Mouse (Mus musculus) hindbrain, embryonic 10.5 days (tissue): ENCODE results near the gene Hist1h2bf. TPM values are rescaled to one million over a fixed set of nuclear protein-coding genes. Genes with fewer than 3 reads are reported as not detected.
A peak's percentile ranks its signal among the peaks of the same experiment; 100 is the strongest.
"Not testable (repeated sequence)": the region's sequence is repeated elsewhere in the genome, so short reads cannot be mapped to it uniquely, and the experiment has no call there.

Experiments used
- DNase-seq: peaks from one replicate; pipeline ENCODE4 v3.0.0-alpha.2; 2017; ENCODE audit warnings: low spot score
- H3K27ac ChIP-seq: fragments of 300-500 bp; sonication (generic); 2 replicates; pipeline ENCODE4 v1.5.1; 2016; ENCODE audit warnings: mild to moderate bottlenecking, moderate library complexity
- H3K27me3 ChIP-seq: fragments of 300-500 bp; sonication (generic); 2 replicates; pipeline ENCODE4 v1.6.1; 2016; ENCODE audit warnings: mild to moderate bottlenecking; ENCODE audit not compliant: poor library complexity, insufficient read depth, severe bottlenecking
- H3K36me3 ChIP-seq: fragments of 300-500 bp; sonication (generic); 2 replicates; pipeline ENCODE4 v1.6.1; 2016; ENCODE audit warnings: mild to moderate bottlenecking, moderate library complexity
- H3K4me1 ChIP-seq: fragments of 300-500 bp; sonication (generic); replicated peaks from 2 replicates; pipeline ENCODE4 v1.6.1; 2016; ENCODE audit warnings: mild to moderate bottlenecking
- H3K4me3 ChIP-seq: fragments of 300-500 bp; sonication (generic); 2 replicates; pipeline ENCODE4 v1.5.1; 2016; ENCODE audit warnings: mild to moderate bottlenecking, moderate library complexity
- H3K9me3 ChIP-seq: fragments of 300-500 bp; sonication (generic); 2 replicates; pipeline ENCODE4 v1.6.1; 2016; ENCODE audit warnings: mild to moderate bottlenecking, moderate library complexity
- WGBS: fragments of 180-500 bp; shearing (Covaris S2); methylation state at CpG from one replicate; pipeline ENCODE4 v1.1.7; 2016; 5-methylcytosine and 5-hydroxymethylcytosine counted together
- polyA plus RNA-seq: library from polyadenylated mRNA; unstranded; fragments of >200 nt; fragmentation: Nextera tagmentation; extraction: Ambion mirVana; gene quantifications from 2 replicates; pipeline ENCODE4 v1.2.1, GENCODE M21; 2016

The Hist1h2bf gene
- polyA plus RNA-seq, 1 experiment from 2014 or later: 5.1 TPM

DNA sequence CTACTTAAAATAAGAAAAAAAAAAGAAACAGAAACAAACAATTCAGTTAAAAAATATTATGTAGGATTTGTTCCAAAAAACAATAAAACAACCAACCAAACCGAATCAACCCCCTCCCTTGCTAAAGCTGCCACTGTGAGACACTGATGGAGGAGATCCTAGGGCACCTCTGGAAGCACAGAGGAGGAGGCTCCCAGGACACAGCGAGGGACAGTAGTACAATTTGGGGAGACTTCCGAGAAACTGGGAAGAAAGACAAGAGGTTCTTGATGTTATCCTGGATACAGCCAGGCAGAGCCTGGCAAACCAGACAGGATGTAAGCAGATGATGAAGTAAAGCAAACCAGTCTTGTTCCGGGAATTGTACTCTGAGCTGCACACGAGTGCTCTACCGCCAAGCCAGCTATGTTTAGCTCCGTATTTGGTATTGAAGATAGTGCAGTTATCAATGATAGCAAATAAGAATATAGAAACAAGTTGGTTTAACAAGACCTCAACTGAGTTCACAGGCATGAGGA, 29.2 kb upstream of the Hist1h2bf start:
- Histone ChIP-seq H3K4me3 (no peak overlapping the region), H3K4me1 (no peaks in the 10 kb centered on the region), H3K36me3 (no peaks in the 10 kb centered on the region), H3K27ac (no peak overlapping the region), H3K9me3 (no peaks in the 10 kb centered on the region), H3K27me3 (no peaks in the 10 kb centered on the region)
- no peak for DNase-seq
- 86% methylated on average over 7 of the region's 7 CpGs for WGBS

DNA sequence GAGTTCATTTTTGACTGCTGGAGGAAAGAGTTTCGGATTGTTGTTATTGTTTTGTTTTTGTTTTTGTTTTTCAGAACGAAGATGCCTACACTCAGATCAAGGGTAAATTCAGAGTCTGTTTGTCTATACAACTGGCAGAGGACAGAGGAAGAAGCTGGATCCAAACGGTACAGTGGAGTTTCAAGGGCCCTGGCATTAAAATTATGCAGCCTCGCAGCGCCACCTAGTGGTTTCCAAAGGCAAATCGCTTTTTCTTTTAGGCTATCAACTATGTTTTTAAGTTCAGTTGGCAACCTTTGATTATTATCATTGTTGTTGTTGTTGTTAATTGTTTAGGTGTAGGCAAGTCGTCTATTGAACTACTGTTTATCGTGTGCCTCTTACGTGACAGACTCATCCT, 24.0 kb upstream of the Hist1h2bf start:
- 8% methylated on average over 9 of the region's 9 CpGs for WGBS
- H3K4me3 ChIP-seq: no peak overlapping the region
- peak; percentile 69 for DNase-seq
- H3K36me3 ChIP-seq: no peaks in the 10 kb centered on the region
- 0 out of 2 replicates have a peak, but pooled peaks cover 3% of the 10 kb centered on the region for H3K4me1 ChIP-seq
- no peaks in the 10 kb centered on the region for H3K27me3 ChIP-seq
- H3K9me3 ChIP-seq: no peaks in the 10 kb centered on the region
- no peak overlapping the region for H3K27ac ChIP-seq

DNA sequence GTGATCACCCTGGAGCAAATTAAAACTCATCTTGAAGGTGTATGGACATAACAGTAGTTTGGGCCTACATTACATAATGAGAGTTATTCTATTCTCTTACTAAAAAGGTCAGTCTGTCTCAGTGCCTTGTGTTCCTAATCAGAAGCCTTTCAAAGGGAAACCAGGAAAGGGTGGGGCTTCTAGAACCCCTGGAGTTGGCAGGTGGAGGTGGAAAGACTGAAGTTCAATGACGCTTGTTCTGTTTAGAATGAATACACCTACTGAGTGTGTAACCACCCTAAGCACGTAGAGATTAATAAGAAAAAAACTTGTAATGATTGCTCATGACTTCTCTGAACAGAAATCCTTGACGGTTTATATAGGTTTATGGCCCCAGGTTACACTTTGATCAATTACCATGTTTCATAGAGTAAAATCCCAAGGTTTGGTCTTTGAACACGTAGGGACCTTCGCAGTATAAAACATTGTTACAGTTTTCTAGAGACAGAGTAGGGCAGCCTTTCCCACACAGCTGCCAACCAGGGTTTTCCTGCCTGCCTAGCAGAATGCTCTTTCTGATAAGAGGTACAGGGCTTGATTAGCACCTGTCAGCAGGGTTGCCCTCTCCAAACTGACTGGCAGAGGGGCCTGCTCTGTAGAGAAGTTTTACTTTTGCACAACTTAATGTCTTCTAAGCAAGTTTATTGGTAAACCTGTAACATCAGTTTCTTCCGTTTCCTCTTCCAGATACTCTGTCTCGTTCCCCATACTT, 21.8 kb upstream of the Hist1h2bf start:
- Histone ChIP-seq H3K4me3 (no peak overlapping the region), H3K4me1 (0 out of 2 replicates have a peak, but pooled peaks cover 5% of the 10 kb centered on the region), H3K27me3 (no peaks in the 10 kb centered on the region), H3K9me3 (no peaks in the 10 kb centered on the region), H3K27ac (no peak overlapping the region; the same call in 1 of the 2 replicates), H3K36me3 (no peaks in the 10 kb centered on the region)
- WGBS: 89% methylated on average over 7 of the region's 7 CpGs
- DNase-seq: no peak

DNA sequence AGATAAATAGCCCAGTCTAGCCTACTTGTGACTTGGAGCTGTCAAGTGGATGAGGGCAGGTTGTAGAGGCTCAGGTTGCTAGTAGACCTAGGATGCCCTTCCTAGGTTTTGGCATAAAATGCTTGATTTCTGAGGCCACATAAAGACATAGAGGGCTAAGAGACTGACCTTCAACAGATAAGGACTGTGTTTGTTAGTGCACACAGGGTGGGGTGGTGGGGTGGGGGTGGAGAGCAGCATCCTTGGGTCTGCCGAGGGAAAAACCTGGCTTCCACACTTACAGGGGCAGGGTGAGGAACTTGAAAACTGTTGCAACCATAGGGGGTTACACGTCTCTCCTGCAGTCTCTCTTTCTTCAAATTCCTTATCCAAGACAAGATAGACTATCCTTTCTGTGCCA, 21.2 kb upstream of the Hist1h2bf start:
- Histone ChIP-seq H3K4me1 (0 out of 2 replicates have a peak, but pooled peaks cover 5% of the 10 kb centered on the region), H3K36me3 (no peaks in the 10 kb centered on the region), H3K27me3 (no peaks in the 10 kb centered on the region), H3K4me3 (no peak overlapping the region), H3K9me3 (no peaks in the 10 kb centered on the region), H3K27ac (no peak overlapping the region; the same call in 1 of the 2 replicates)
- WGBS: 75% methylated on average over 2 of the region's 2 CpGs
- no peak for DNase-seq

DNA sequence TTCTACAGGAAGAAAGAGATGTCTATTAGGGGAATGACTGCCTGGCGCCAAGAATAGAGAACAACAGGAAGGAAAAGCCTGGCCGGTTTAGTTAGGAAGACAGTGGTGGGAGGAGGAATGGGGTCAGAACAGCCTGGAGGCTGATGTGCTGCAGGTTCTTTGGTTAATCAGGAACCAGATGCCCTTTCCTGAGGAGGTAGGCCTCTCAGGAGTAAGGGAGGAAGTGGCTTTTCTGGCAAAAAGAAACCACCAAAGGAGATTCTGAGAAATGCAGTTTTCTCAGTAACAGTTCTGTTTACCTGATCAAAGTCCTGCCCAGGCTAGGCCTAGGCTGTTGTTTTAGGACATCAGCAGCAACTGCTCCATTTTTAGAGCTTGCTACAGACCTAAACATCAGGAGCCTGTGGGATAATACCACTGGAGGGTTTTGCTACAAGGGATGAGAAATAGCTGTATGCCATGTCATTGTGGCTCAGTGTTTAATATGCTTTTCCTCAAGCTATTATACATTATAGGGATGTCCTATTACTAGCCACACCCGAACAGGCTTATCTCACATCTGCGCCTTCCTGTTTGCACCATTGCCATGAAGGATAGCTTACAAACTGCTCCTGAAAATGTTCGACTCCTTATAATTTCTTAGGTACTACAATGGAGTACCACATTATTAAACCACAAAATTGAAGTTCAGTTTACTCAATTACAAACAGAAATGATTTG, 19.2 kb upstream of the Hist1h2bf start:
- 83% methylated on average over 5 of the region's 5 CpGs for WGBS
- Histone ChIP-seq H3K4me3 (no peak overlapping the region), H3K27me3 (no peaks in the 10 kb centered on the region), H3K27ac (no peak overlapping the region; the same call in 1 of the 2 replicates), H3K36me3 (no peaks in the 10 kb centered on the region), H3K9me3 (no peaks in the 10 kb centered on the region), H3K4me1 (0 out of 2 replicates have a peak, but pooled peaks cover 5% of the 10 kb centered on the region)
- no peak for DNase-seq

DNA sequence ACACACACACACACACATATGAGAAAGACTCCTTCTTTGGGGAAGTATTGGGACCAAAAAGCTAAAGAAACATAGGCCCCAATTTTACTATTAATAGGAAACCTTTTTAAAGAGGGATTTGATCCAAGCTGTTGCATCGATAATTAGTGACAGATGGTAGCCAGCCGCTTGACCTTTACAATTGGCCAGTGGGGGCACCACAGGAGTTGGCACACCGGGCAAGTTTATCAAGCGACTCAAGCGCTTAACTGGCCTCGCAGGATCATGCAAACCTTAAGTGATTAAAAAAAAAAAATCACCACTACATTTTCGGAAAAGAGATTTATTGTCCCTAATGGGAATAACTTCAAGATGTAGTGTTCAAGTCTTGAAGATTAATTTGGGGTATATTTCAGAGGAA, 18.6 kb upstream of the Hist1h2bf start:
- no peak for DNase-seq
- no peak overlapping the region for H3K4me3 ChIP-seq
- WGBS: 86% methylated on average over 7 of the region's 7 CpGs
- 0 out of 2 replicates have a peak, but pooled peaks cover 5% of the 10 kb centered on the region for H3K4me1 ChIP-seq
- H3K9me3 ChIP-seq: no peaks in the 10 kb centered on the region
- H3K36me3 ChIP-seq: no peaks in the 10 kb centered on the region
- no peaks in the 10 kb centered on the region for H3K27me3 ChIP-seq
- H3K27ac ChIP-seq: no peak overlapping the region

DNA sequence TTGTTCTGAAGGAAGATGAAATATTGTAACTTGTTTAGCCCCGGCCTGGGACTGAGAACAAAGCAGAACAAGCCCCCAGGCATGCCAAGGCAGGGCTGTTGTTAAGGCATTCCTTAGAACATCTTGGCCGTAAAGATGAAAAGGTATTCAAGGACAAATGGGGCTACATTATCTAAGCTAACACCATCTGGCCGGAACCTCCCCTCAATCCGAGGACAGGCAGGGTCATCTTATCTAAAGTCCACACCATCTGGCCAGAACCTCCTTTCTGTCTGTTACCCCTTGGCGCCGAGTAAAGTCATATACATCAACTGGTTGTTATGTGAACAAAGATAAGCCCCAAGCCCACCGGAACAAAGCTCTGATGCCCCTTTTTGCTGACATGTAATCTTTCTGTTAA, 17.9 kb upstream of the Hist1h2bf start:
- not testable (repeated sequence) for H3K4me3 ChIP-seq, H3K4me1 ChIP-seq, H3K27ac ChIP-seq, H3K9me3 ChIP-seq, DNase-seq, H3K27me3 ChIP-seq, H3K36me3 ChIP-seq
- WGBS: 89% methylated on average over 7 of the region's 7 CpGs

DNA sequence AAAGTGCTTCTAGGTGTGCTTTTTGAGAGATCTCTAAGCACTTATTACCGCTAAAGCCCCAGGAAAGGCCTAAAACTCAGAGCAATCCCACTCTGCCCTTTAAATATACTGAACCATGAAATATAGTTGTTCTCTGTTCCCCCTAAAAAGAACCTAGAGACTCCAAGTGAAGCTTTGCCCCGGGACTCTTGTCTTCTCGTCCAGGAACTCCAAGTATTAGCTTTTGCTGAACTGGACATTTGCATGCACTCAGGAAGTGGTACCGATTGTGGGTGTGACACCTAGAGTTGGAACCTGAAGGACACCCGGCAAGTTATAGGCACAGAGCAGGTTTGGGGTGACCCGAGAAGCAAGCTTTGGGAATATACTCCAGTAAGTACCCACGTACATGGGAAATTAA, 17.2 kb upstream of the Hist1h2bf start:
- peaks cover 12% of the 10 kb centered on the region for H3K4me1 ChIP-seq
- H3K27me3 ChIP-seq: no peaks in the 10 kb centered on the region
- H3K9me3 ChIP-seq: no peaks in the 10 kb centered on the region
- no peak overlapping the region for H3K27ac ChIP-seq
- no peaks in the 10 kb centered on the region for H3K36me3 ChIP-seq
- no peak overlapping the region for H3K4me3 ChIP-seq
- no peak for DNase-seq
- WGBS: 93% methylated on average over 7 of the region's 7 CpGs

DNA sequence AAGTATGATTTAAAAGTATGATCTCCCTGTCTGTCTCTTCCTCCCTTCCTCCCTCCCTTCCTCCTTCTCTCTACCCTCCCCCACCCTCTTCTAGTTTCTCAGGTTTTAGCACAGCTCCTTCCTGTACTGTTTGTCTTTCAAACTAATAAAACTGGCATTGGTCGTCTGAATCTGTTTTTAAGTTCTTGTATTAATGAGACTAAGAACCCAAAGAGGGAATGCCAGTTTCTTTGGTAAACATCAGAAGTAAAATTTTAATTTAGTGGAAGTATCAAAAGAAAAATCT, 12.9 kb upstream of the Hist1h2bf start:
- no peaks in the 10 kb centered on the region for H3K27me3 ChIP-seq
- no peaks in the 10 kb centered on the region for H3K36me3 ChIP-seq
- 4% methylated on average over 1 of the region's 1 CpGs for WGBS
- DNase-seq: no peak
- peaks cover 40% of the 10 kb centered on the region for H3K4me1 ChIP-seq
- peak overlapping the region; percentile 57 for H3K4me3 ChIP-seq
- no peaks in the 10 kb centered on the region for H3K9me3 ChIP-seq
- H3K27ac ChIP-seq: peak overlapping the region; percentile 95

DNA sequence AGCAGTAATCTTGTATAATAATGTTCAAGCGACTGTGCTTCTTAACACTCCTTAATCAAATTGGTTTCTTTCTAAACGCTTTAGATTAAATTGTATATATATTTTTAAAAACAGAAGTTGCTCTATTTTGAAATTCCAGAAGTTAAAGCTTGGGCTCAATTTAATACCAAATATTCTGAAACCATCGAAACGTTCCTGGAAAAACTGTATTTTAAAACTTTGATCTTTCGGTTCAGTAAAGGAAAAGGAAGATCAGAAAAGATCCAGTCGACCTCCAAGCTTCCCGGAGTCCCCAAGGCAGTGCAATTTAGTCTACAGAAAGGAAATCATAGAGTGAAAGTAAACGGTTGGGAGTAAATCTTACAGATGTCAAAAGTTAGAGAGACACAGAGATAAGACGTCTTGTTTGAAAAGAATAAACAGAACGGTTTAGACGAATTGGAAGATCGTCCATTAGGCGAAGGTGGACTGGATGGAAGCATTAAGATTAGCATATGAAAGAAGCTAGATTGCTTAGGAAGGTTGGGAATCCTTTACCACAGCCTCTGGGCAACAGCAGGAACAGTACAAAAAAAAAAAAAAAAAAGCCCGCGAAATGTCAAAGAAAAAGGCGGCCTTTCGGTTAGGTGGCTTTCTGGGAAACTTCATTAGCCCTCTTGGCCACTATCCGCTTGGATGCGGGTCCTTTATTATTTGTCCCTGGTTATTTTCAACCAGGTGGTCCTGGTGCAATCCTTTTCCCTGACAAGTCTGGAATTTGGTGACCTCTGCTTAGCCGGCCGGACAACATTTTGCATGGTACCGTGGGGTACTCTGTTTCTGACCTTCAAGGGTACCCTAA, 12.3 kb upstream of the Hist1h2bf start:
- Histone ChIP-seq H3K27me3 (no peaks in the 10 kb centered on the region), H3K36me3 (no peaks in the 10 kb centered on the region), H3K4me1 (peaks cover 42% of the 10 kb centered on the region), H3K27ac (peak overlapping the region; percentile 95), H3K9me3 (no peaks in the 10 kb centered on the region), H3K4me3 (peak overlapping the region; percentile 57)
- 2% methylated on average over 22 of the region's 22 CpGs for WGBS
- DNase-seq: peak; percentile 45

DNA sequence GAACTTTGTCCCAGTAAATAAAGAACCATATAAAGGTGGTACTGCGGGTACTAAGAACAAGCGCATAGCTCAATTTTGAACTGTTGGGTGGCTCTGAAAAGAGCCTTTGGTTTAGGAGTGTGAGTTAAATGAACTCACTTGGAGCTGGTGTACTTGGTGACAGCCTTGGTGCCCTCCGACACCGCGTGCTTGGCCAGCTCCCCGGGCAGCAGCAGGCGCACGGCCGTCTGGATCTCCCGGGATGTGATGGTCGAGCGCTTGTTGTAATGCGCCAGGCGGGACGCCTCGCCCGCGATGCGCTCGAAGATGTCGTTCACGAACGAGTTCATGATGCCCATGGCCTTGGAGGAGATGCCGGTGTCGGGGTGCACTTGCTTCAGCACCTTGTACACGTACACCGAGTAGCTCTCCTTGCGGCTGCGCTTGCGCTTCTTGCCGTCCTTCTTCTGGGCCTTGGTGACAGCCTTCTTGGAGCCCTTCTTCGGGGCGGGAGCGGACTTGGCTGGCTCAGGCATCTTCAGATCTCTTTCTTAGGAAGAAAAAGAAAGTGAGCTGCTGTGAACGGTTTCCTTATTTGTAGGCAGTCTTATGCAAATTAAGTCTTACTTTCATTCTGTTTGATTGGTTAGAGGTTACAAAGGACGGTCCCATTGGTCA, 11.6 kb upstream of the Hist1h2bf start:
- not testable (repeated sequence) for H3K27me3 ChIP-seq, H3K9me3 ChIP-seq, H3K36me3 ChIP-seq
- H3K27ac ChIP-seq: peak overlapping the region; percentile 95
- H3K4me3 ChIP-seq: peak overlapping the region; percentile 57
- under 1% methylated on average over 29 of the region's 36 CpGs for whole genome bisulfite sequencing
- peaks cover 48% of the 10 kb centered on the region for H3K4me1 ChIP-seq
- DNase-seq: peak; percentile 77

DNA sequence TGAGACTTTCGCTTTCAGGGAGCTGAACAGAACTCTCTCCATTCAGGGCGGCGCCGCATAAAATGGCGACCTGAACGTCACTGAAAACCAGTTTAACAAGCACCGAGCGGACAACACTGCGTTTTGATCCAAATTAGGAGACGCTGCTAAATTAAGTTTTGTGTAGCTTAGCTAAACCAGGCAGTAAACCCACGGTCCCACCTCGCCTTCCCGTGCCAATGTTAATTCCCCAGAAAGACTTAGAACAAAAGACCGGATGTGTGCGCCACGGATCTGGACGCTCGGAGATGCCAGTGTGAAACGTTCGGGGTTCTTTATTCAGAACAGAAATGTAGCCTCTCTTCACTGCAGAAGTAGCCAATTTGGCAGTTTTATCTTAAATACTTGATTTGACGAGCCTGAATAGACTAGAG, 11.0 kb upstream of the Hist1h2bf start:
- WGBS: under 1% methylated on average over 21 of the region's 21 CpGs
- DNase-seq: peak; percentile 79

More for the DNA sequence above, 11.0 kb upstream of the Hist1h2bf start:
- H3K4me3 ChIP-seq: peak overlapping the region; percentile 57
- no peaks in the 10 kb centered on the region for H3K27me3 ChIP-seq
- peaks cover 48% of the 10 kb centered on the region for H3K4me1 ChIP-seq
- no peaks in the 10 kb centered on the region for H3K9me3 ChIP-seq
- H3K36me3 ChIP-seq: no peaks in the 10 kb centered on the region
- peak overlapping the region; percentile 95 for H3K27ac ChIP-seq
